Mouse (Mus musculus) common myeloid progenitor, adult 5-6 weeks (primary cell): ENCODE measurements around the gene Cmtm3. TPM values are rescaled to one million over a fixed set of nuclear protein-coding genes. Genes with fewer than 3 reads are reported as not detected.
"Not testable (repeated sequence)": the region's sequence is repeated elsewhere in the genome, so short reads cannot be mapped to it uniquely, and the experiment has no call there.

ENCODE experiments used
- ATAC-seq: replicated peaks from 2 replicates; pipeline ENCODE4 v1.8.0; 2016; ENCODE audit warnings: low read depth, mild to moderate bottlenecking, moderate TSS enrichment, inconsistent platforms; ENCODE audit not compliant: poor library complexity, severe bottlenecking
- total RNA-seq: library from RNA; stranded (forward); fragments of 200-1000, 187-1606 nt; gene quantifications from 2 replicates; pipeline ENCODE4 v1.2.3, GENCODE M21; 2017

Gene Cmtm3
- 10.9 and 15.3 TPM in 2 replicates for total RNA-seq

- no peak for ATAC-seq
These were observed at the start of gene Cmtm3 for GRCm38 (mm10) chr8:104339229-104339982. TSS of gene Cmtm3 (plus strand) at chr8:104339410.

GRCm38 (mm10) chr8:104293081-104293480 is 46.1 kb upstream of the Cmtm3 start, which contains the start of gene Cmtm2a:
TSS of gene Cmtm2a (minus strand) at chr8:104293181.
- not testable (repeated sequence) for ATAC-seq

- no peak for ATAC-seq
These were observed 44.8 kb upstream of the Cmtm3 start for GRCm38 (mm10) chr8:104294396-104294795.

- not testable (repeated sequence) for ATAC-seq
These were observed 37.6 kb upstream of the Cmtm3 start for GRCm38 (mm10) chr8:104301577-104301976.

- not testable (repeated sequence) for ATAC-seq
These were observed 36.7 kb upstream of the Cmtm3 start for GRCm38 (mm10) chr8:104302536-104302935.

- ATAC-seq: no peak
These were observed 34.2 kb upstream of the Cmtm3 start for GRCm38 (mm10) chr8:104304962-104305361.

GRCm38 (mm10) chr8:104308341-104308740 is 30.9 kb upstream of the Cmtm3 start:
- not testable (repeated sequence) for ATAC-seq

GRCm38 (mm10) chr8:104309441-104310155 is 29.6 kb upstream of the Cmtm3 start, which contains the start of the genes Gm45711 and Cmtm1:
TSS of gene Gm45711 (minus strand) at chr8:104310081.
TSS of gene Cmtm1 (minus strand) at chr8:104310145.
- ATAC-seq: not testable (repeated sequence)

GRCm38 (mm10) chr8:104312023-104312422 is 27.2 kb upstream of the Cmtm3 start:
- ATAC-seq: not testable (repeated sequence)

GRCm38 (mm10) chr8:104313311-104313710 is 25.9 kb upstream of the Cmtm3 start:
- no peak for ATAC-seq

- not testable (repeated sequence) for ATAC-seq
These were observed 17.9 kb upstream of the Cmtm3 start, which contains the start of gene Gm11020 for GRCm38 (mm10) chr8:104321267-104321666. TSS of gene Gm11020 (plus strand) at chr8:104321567.

- not testable (repeated sequence) for ATAC-seq
These were observed 17.3 kb upstream of the Cmtm3 start, which contains the start of gene Cmtm2b for GRCm38 (mm10) chr8:104321930-104322329. TSS of gene Cmtm2b (plus strand) at chr8:104322230.

GRCm38 (mm10) chr8:104332665-104333631 is 6.3 kb upstream of the Cmtm3 start:
- ATAC-seq: peak; percentile 43; the same call in 1 of the 2 replicates

GRCm38 (mm10) chr8:104333786-104334185 is 5.4 kb upstream of the Cmtm3 start:
- ATAC-seq: peak; percentile 80

GRCm38 (mm10) chr8:104334196-104334595 is 5.0 kb upstream of the Cmtm3 start:
- ATAC-seq: no peak

GRCm38 (mm10) chr8:104336806-104337205 is 2.4 kb upstream of the Cmtm3 start:
- ATAC-seq: no peak

GRCm38 (mm10) chr8:104337890-104338289 is 1.3 kb upstream of the Cmtm3 start:
- ATAC-seq: no peak

GRCm38 (mm10) chr8:104339983-104340232 is 698 bp downstream of the Cmtm3 start:
- no peak for ATAC-seq

GRCm38 (mm10) chr8:104340233-104341105 is 1.3 kb downstream of the Cmtm3 start:
- peak; percentile 47 for ATAC-seq
